Mouse (Mus musculus): ENCODE results near the gene Slc48a1. TPM values are rescaled to one million over a fixed set of nuclear protein-coding genes. Genes with fewer than 3 reads are reported as not detected.

The Slc48a1 gene
- polyA plus RNA-seq, 2 experiments: 35.0 to 73.9 TPM

DNA sequence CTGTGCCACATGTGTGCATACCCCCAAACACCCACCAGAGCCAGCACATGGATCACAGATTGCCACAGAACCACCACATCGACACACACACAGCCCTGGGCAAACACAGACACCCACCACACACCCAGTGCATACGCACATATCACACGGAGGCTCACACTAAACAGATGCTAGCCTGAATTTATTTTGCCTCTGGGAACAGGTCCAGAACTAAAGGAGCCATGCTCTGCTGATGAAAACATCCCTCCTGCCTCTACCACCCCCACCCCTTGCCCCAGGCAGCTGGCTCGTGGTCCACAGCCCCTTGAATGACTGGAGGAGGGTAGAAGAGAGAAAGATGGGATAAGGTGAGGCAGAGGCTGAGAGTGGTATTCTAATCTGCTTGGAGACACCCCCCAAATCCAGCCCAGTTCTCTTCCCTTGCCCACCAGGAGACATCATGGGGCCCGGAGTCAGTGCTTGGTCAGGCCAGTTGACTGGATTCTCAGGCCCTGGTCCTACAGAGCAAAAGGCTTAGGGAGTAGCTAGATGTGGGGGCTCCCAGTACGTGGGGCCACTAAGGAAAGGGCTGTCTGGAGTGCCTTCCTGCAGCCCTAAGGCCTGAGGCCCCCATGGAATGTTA lies 50.0 kb downstream of the Slc48a1 start:
- Histone ChIP-seq H3K4me2 (ENCODE audit: low read depth) (peak overlapping the region; percentile 25), H3K9me3 (ENCODE audit: control insufficient read depth, low read length) (no peaks in the 10 kb centered on the region), H3K36me3 (replicated peaks; ENCODE audit: control insufficient read depth, insufficient read depth, low read depth) (no peaks in the 10 kb centered on the region), H3K4me3 (ENCODE audit: insufficient read depth in 1 of 2, low read depth in 2 of 2, low read length in 2 of 2) (no peak overlapping the region), H3K27me3 (ENCODE audit: control insufficient read depth, insufficient read depth, low read length) (peaks cover 4% of the 10 kb centered on the region), H3K27ac (no peak overlapping the region), H3K4me1 (replicated peaks; ENCODE audit: control insufficient read depth in 2 of 2, insufficient read depth in 2 of 2, low read length in 1 of 2) (peaks cover 13 to 52% of the 10 kb centered on the region in 2 experiments), H3K9ac (replicated peaks) (no peak overlapping the region)
- TF ChIP-seq CTCF (IDR thresholded peaks at IDR 0.05; ENCODE audit: low read depth) (no peak), EP300 (IDR thresholded peaks at IDR 0.05; ENCODE audit: low read depth) (no peak)
- DNase-seq (ENCODE audit: low read depth in 3 of 3, low spot score in 3 of 3) (no peak), ATAC-seq (ENCODE audit: insufficient read depth) (no peak)
- 34% methylated on average over 6 of the region's 6 CpGs for WGBS (ENCODE audit: insufficient replicate concordance)

DNA sequence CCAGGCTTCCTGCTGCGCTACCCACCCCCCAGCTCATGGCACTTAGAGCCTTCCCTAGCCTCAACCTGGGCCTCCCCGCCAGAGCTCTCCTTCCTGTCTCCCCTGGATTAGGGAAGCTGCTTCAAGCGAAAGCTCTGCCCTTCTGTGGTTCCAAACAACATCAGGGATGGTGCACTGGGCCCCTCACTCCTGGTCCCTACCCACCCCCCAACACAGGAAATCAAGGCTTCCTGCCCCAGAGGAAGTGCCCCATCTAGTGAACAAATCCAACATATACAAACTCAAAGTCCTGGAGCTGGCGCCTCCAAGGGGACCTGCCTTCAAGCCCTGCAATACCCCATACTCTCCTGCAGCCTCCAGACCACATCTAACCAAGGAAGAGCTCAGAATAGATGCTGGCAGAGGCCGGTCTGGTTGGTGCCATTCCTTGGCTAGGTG lies 50.6 kb downstream of the Slc48a1 start:
- TF ChIP-seq CTCF (IDR thresholded peaks at IDR 0.05; ENCODE audit: low read depth) (peak; percentile 26; the same call in 1 of the 2 replicates), EP300 (IDR thresholded peaks at IDR 0.05; ENCODE audit: low read depth) (no peak)
- peaks cover 13 to 47% of the 10 kb centered on the region in 2 experiments for H3K4me1 ChIP-seq (replicated peaks; ENCODE audit: control insufficient read depth in 2 of 2, insufficient read depth in 2 of 2, low read length in 1 of 2)
- no peaks in the 10 kb centered on the region for H3K36me3 ChIP-seq (replicated peaks; ENCODE audit: control insufficient read depth, insufficient read depth, low read depth)
- no peaks in the 10 kb centered on the region for H3K9me3 ChIP-seq (ENCODE audit: control insufficient read depth, low read length)
- no peak overlapping the region for H3K27ac ChIP-seq
- peaks cover 4% of the 10 kb centered on the region for H3K27me3 ChIP-seq (ENCODE audit: control insufficient read depth, insufficient read depth, low read length)
- no peak overlapping the region for H3K9ac ChIP-seq (replicated peaks)
- 29% methylated on average over 5 of the region's 5 CpGs for WGBS (ENCODE audit: insufficient replicate concordance)
- H3K4me2 ChIP-seq (ENCODE audit: low read depth): peak overlapping the region; percentile 67
- ATAC-seq (ENCODE audit: insufficient read depth) (no peak), DNase-seq (ENCODE audit: low read depth in 3 of 3, low spot score in 3 of 3) (no peak)
- H3K4me3 ChIP-seq (ENCODE audit: insufficient read depth in 1 of 2, low read depth in 2 of 2, low read length in 2 of 2): no peak overlapping the region

DNA sequence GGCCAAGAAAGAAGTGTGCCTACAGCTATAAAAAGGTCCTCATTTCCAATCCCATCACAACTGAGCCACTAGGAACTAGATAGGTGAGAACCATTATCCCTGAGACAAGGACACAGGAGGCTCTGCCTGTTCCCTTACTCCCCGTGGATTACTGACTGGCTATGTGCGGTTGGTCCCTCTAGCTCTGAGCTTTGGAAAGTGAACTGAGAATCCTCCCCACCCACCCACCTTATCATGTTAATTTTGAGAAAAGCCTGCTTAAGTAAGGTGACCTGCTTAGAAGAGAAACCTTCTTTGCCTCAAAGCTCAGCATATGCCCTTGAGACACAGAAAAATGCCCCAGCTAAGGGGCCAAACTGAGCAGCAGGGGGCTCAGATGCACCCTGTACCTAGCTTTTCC lies 51.1 kb downstream of the Slc48a1 start:
- Histone ChIP-seq H3K4me1 (replicated peaks; ENCODE audit: control insufficient read depth in 2 of 2, insufficient read depth in 2 of 2, low read length in 1 of 2) (peaks cover 13 to 42% of the 10 kb centered on the region in 2 experiments), H3K27ac (no peak overlapping the region), H3K9ac (replicated peaks) (no peak overlapping the region)

DNA sequence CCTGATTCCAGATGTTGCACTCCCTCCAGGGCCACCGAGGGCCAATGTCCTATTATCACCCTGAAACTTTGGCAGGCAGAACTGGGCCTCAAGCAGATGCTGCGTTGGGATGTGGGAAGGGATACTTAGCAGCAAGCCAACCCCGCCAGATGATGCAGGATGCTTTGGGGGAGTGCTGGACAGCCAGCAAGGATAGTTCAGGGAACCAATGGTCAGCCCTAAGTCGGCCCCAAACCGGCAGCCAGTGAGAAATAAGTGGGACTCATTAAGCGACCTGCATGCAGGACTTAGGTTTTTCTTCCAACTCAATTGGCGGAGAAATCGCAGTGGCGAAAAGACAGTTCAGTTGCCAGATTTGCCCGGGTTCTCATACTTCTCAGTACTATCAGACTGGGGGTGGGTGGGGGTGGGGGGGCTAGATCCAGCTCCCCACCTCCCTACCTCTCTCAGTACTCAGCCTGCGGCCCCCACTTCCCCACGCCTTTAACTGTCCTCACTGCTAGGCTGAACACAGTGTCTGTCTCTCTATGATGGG lies 52.0 kb downstream of the Slc48a1 start:
- no peak for ATAC-seq (ENCODE audit: insufficient read depth)
- 10% methylated on average over 12 of the region's 12 CpGs for WGBS (ENCODE audit: insufficient replicate concordance)
- no peak for TF ChIP-seq CTCF (IDR thresholded peaks at IDR 0.05; ENCODE audit: low read depth)
- no peak for TF ChIP-seq EP300 (IDR thresholded peaks at IDR 0.05; ENCODE audit: low read depth)

More for the DNA sequence above, 51.1 kb downstream of the Slc48a1 start:
- peak overlapping the region; percentile 67 for H3K4me2 ChIP-seq (ENCODE audit: low read depth)
- TF ChIP-seq EP300 (IDR thresholded peaks at IDR 0.05; ENCODE audit: low read depth) (no peak), CTCF (IDR thresholded peaks at IDR 0.05; ENCODE audit: low read depth) (no peak)
- no peaks in the 10 kb centered on the region for H3K9me3 ChIP-seq (ENCODE audit: control insufficient read depth, low read length)
- 17% methylated on average over 2 of the region's 2 CpGs for WGBS (ENCODE audit: insufficient replicate concordance)
- no peak overlapping the region for H3K4me3 ChIP-seq (ENCODE audit: insufficient read depth in 1 of 2, low read depth in 2 of 2, low read length in 2 of 2)
- no peak for ATAC-seq (ENCODE audit: insufficient read depth)
- no peaks in the 10 kb centered on the region for H3K36me3 ChIP-seq (replicated peaks; ENCODE audit: control insufficient read depth, insufficient read depth, low read depth)
- H3K27me3 ChIP-seq (ENCODE audit: control insufficient read depth, insufficient read depth, low read length): peaks cover 4% of the 10 kb centered on the region
- DNase-seq (ENCODE audit: low read depth in 3 of 3, low spot score in 3 of 3): no peak

DNA sequence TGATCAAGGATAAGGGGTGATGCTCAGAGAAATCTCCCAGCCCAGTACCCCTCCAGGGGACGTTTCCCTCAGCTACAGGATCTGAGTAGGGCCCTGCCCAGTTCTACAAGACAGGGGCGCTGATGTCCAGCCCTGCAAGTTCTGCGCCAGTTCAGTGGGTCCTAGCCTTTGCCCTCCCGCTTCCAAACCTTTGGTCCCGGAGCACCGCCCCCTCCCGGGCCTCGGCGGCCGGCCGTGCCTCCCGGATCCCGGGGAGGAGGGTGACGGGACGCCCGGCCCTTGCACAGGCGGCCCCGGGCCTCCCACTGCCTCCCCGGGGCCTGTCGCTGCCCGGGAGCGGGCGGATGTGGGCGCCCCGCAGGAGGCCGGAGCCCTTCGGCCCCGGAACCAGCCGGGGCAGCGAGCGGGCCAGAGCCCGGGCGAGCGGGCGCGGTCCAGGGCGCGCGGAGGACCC lies 52.5 kb downstream of the Slc48a1 start:
- Histone ChIP-seq H3K36me3 (replicated peaks; ENCODE audit: control insufficient read depth, insufficient read depth, low read depth) (no peaks in the 10 kb centered on the region), H3K4me2 (ENCODE audit: low read depth) (peak overlapping the region; percentile 67), H3K27ac (no peak overlapping the region), H3K4me1 (replicated peaks; ENCODE audit: control insufficient read depth in 2 of 2, insufficient read depth in 2 of 2, low read length in 1 of 2) (peaks cover 9 to 34% of the 10 kb centered on the region in 2 experiments), H3K9ac (replicated peaks) (peak overlapping the region; percentile 44), H3K27me3 (ENCODE audit: control insufficient read depth, insufficient read depth, low read length) (peaks cover 4% of the 10 kb centered on the region), H3K9me3 (ENCODE audit: control insufficient read depth, low read length) (no peaks in the 10 kb centered on the region), H3K4me3 (ENCODE audit: insufficient read depth in 1 of 2, low read depth in 2 of 2, low read length in 2 of 2) (peak overlapping the region; percentile 64 to 71)
- TF ChIP-seq EP300 (IDR thresholded peaks at IDR 0.05; ENCODE audit: low read depth): no peak
- TF ChIP-seq CTCF (IDR thresholded peaks at IDR 0.05; ENCODE audit: low read depth): no peak
- DNase-seq (ENCODE audit: low read depth in 3 of 3, low spot score in 3 of 3): no peak
- ATAC-seq (ENCODE audit: insufficient read depth): peak; percentile 32
- under 1% methylated on average over 39 of the region's 39 CpGs for WGBS (ENCODE audit: insufficient replicate concordance)

More for the DNA sequence above, 52.0 kb downstream of the Slc48a1 start:
- Histone ChIP-seq H3K4me1 (replicated peaks; ENCODE audit: control insufficient read depth in 2 of 2, insufficient read depth in 2 of 2, low read length in 1 of 2) (peaks cover 11 to 39% of the 10 kb centered on the region in 2 experiments), H3K4me3 (ENCODE audit: insufficient read depth in 1 of 2, low read depth in 2 of 2, low read length in 2 of 2) (peak overlapping the region; percentile 64 to 71), H3K27ac (no peak overlapping the region), H3K9me3 (ENCODE audit: control insufficient read depth, low read length) (no peaks in the 10 kb centered on the region), H3K9ac (replicated peaks) (peak overlapping the region; percentile 44), H3K4me2 (ENCODE audit: low read depth) (peak overlapping the region; percentile 67), H3K36me3 (replicated peaks; ENCODE audit: control insufficient read depth, insufficient read depth, low read depth) (no peaks in the 10 kb centered on the region), H3K27me3 (ENCODE audit: control insufficient read depth, insufficient read depth, low read length) (peaks cover 4% of the 10 kb centered on the region)
- no peak for DNase-seq (ENCODE audit: low read depth in 3 of 3, low spot score in 3 of 3)

All from liver, embryonic 14.5 days (tissue).